Mouse (Mus musculus) forebrain, embryonic 10.5 days (tissue): Measurements from ENCODE around the gene Cd80. TPM values are rescaled to one million over a fixed set of nuclear protein-coding genes. Genes with fewer than 3 reads are reported as not detected.

Source experiments
- DNase-seq: peaks from one replicate; pipeline ENCODE4 v3.0.0-alpha.2; 2017; ENCODE audit warnings: low spot score; ENCODE audit errors: extremely low spot score
- H3K27ac ChIP-seq: fragments of 300-500 bp; sonication (generic); 2 replicates; pipeline ENCODE4 v1.5.1; 2016; ENCODE audit warnings: mild to moderate bottlenecking
- H3K27me3 ChIP-seq: fragments of 300-500 bp; sonication (generic); 2 replicates; pipeline ENCODE4 v1.6.1; 2016; ENCODE audit warnings: mild to moderate bottlenecking; ENCODE audit not compliant: poor library complexity, severe bottlenecking
- H3K36me3 ChIP-seq: fragments of 300-500 bp; sonication (generic); replicated peaks from 2 replicates; pipeline ENCODE4 v1.6.1; 2016; ENCODE audit warnings: mild to moderate bottlenecking, moderate library complexity
- H3K4me1 ChIP-seq: fragments of 300-500 bp; sonication (generic); 2 replicates; pipeline ENCODE4 v1.6.1; 2016
- H3K4me3 ChIP-seq: fragments of 300-500 bp; sonication (generic); 2 replicates; pipeline ENCODE4 v1.5.1; 2016; ENCODE audit warnings: mild to moderate bottlenecking, moderate library complexity
- H3K9me3 ChIP-seq: fragments of 300-500 bp; sonication (generic); 2 replicates; pipeline ENCODE4 v1.6.1; 2016; ENCODE audit warnings: mild to moderate bottlenecking, moderate library complexity
- WGBS: fragments of 180-500 bp; shearing (Covaris S2); methylation state at CpG from one replicate; pipeline ENCODE4 v1.1.7; 2016; 5-methylcytosine and 5-hydroxymethylcytosine counted together
- polyA plus RNA-seq: library from polyadenylated mRNA; unstranded; fragments of >200 nt; fragmentation: Nextera tagmentation; extraction: Ambion mirVana; gene quantifications from 2 replicates; pipeline ENCODE4 v1.2.1, GENCODE M21; 2016

The Cd80 gene
- polyA plus RNA-seq, 1 experiment from 2014 or later = 0.61 TPM

DNA sequence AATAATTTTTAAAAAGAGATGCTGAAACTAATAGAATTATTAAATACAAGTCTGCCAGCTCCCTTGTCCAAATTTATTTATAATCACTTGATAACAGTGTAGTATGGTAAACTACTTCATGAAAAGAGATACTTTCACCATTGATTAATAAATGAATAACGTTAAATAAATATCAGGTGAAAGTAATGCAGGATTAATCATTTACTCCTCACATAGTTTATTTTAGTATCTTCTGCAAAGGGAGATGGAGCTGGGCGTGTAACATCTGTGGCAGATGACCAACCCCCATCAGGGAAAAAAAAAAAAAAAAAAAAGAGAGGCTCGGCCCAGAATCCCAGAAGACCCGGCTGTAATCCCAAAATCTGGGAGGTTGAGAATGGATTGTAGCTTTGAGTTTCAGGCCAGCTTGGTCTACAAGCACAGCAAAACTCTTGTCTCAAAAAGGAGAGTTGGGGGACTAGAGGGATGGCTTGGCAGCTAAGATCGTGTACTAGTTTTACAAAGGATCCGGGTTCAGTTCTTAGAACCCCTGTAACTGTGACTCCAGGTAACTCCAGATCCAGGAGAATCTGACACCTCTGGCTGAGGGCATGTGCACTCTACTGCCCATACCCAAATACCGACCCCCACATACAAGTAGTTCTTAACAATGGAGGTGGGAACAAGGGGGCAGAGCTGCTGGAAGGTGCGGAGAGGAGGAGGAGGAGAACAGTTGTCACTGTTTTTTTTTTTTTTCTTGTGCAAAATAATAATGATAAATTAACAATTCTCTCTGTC lies 66.0 kb downstream of the Cd80 start:
- DNase-seq = no peak
- Histone ChIP-seq H3K4me3 (peak overlapping the region; percentile 97), H3K36me3 (peaks cover 51% of the 10 kb centered on the region), H3K27ac (peak overlapping the region; percentile 95; the same call in 1 of the 2 replicates), H3K9me3 (no peaks in the 10 kb centered on the region), H3K4me1 (peaks cover 22% of the 10 kb centered on the region), H3K27me3 (no peaks in the 10 kb centered on the region)
- 43% methylated on average over 8 of the region's 8 CpGs for WGBS

DNA sequence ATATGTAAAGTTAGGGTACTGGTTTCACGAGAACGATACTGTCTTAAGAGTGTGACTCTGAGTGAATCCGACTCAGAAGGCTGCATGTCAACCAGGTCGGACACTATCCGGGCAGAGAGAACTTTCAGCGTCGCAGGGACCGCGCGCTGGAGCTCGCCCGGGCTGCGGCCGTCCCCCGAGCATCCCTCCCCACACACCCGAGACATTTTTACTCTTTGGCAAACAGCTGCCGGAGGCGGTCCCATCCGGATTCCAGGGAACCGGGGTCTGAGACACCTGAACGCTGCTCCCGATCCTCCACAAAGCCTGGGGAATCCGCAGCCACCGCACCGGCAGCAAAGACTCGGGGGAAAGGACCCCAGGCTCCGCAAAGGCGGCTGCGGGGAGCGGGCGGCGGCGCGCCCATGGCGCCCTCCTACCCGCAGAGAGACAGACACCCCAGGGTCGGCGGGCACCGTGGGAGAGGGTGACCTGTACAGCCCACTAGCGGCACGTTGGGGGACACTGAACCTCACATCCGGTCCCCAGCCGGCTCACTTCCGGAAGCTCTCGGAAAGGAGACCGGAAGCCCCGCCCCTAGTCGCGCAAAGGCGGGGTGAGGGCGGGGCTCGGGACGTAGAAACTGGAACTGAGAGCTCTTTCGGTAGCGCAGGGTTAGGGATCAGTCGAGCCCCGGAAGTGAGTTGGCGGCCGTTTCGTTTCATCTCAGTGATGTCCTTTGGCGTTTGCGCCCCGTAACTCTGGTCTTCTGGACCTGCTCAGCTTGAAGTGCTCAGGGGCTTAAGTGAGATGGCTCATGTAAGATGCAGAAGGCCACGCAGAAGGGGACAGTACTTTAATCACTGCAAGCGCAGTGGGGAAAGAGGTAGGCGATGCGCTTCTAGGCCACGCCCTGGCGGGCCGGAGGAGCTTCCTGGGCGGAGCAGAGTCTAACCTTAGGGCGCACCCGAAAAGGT lies 67.0 kb downstream of the Cd80 start, which contains the start of gene Timmdc1:
TSS of gene Timmdc1 (minus strand) at position 535 of the 956 bp plus-strand sequence.
- Histone ChIP-seq H3K27ac (peak within 1 kb of the TSS; percentile 95), H3K9me3 (no peaks in the 10 kb centered on the region), H3K4me1 (peaks cover 22% of the 10 kb centered on the region), H3K27me3 (no peaks in the 10 kb centered on the region), H3K36me3 (peaks cover 51% of the 10 kb centered on the region), H3K4me3 (peak within 1 kb of the TSS; percentile 97)
- WGBS = under 1% methylated on average over 73 of the region's 73 CpGs
- peak; percentile 96 for DNase-seq

DNA sequence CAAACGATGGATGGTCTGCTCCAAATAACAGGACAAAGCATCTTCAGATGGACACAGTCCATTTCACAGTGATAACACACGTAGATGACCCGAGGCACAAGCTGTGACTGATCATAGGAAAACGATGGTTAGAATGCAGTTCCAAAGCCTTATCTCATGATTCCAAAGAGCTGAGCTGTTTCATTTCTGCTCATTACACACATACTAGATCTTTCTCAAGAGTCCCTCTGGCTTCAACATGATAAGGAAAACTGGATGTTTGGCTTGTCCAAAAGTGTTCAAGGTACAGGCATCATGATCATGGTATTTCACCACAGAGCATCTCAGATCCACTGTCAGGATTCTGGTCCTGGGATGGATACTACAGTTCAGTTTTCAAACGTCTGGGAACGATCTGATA lies 70.9 kb downstream of the Cd80 start:
- H3K4me1 ChIP-seq = peaks cover 13% of the 10 kb centered on the region
- no peaks in the 10 kb centered on the region for H3K9me3 ChIP-seq
- H3K4me3 ChIP-seq = no peak overlapping the region
- H3K27me3 ChIP-seq = no peaks in the 10 kb centered on the region
- no peak overlapping the region for H3K27ac ChIP-seq
- DNase-seq = no peak
- peaks cover 72% of the 10 kb centered on the region for H3K36me3 ChIP-seq
- 90% methylated on average over 6 of the region's 6 CpGs for WGBS

DNA sequence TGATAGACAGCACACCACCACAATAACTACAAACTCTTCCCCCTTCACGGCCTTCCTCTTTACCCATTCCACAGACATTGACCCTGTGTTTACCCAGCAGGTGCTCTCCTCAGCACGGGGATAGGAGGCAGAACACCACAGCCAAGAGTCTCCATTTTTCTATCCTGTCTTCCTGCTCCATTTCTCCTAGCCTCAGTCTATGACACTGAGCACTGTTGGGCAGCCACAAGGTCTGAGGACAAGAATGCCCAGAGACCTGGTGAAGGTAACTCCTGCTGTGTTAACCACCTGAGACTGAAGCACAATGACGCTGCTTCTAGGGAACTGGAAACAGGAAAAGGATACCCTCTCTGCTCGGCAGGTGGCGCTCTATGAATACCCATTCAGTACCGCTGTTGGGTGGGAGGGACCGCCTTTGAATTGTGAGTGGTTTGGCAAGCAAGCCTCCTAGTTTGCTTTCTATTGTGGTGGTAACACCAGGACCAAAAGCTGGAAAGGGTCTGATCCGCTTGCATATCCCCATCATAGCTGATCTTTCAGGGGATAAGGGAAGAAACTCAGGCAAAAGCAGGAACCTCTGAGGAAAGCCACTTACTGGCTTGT lies 81.3 kb downstream of the Cd80 start:
- 55% methylated on average over 8 of the region's 8 CpGs for WGBS
- Histone ChIP-seq H3K9me3 (no peaks in the 10 kb centered on the region), H3K27me3 (no peaks in the 10 kb centered on the region), H3K36me3 (peaks cover 100% of the 10 kb centered on the region), H3K4me1 (no peaks in the 10 kb centered on the region), H3K4me3 (no peak overlapping the region), H3K27ac (no peak overlapping the region)
- DNase-seq = peak; percentile 49

DNA sequence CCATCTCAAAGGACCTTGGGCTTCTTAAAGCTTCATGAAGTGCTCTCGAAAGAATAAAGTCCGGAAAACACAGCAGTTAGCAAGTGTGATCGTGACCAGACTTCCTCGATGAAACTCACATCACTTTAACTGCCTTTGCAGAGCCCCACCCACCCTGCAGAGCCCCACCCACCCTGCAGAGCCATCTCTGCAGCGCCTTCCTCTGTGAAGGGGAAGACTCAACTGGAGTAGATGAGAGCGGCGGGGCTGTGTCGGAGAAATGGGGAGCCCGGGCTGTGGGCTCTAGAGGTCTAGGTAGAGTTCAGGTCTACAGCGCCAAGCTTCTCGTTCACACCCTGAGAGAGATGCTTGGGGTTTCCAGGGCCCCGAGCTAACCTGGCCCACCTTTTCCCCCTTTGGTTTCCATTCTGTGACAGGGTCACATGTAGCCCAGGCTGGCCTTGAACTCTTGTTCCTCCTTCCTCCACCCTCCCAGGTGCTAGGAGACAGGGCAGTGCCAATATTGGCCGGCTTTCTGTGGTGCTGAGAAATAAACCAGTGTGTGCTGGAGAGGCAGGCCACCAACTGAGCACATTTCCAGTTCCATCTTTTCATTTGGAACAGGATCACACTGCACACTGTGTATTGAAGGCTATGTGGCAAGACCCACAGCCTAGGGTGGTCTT lies 83.5 kb downstream of the Cd80 start:
- DNase-seq = no peak
- Histone ChIP-seq H3K9me3 (no peaks in the 10 kb centered on the region), H3K27ac (no peak overlapping the region), H3K4me3 (no peak overlapping the region), H3K27me3 (no peaks in the 10 kb centered on the region), H3K4me1 (no peaks in the 10 kb centered on the region), H3K36me3 (peaks cover 100% of the 10 kb centered on the region)
- 91% methylated on average over 13 of the region's 13 CpGs for WGBS

Other genes with a start within 250 kb of the Cd80 start
- gene Nr1i2, start 160.7 kb upstream of the Cd80 start, polyA plus RNA-seq = not detected in 2 replicates
- 0.31 and 0.36 TPM in 2 replicates for gene Maats1, start 113.4 kb upstream of the Cd80 start, polyA plus RNA-seq
- 134 TPM in 2 replicates for gene Cox17, start 108.6 kb upstream of the Cd80 start, polyA plus RNA-seq
- not detected in 2 replicates for gene Gm21987, start 108.5 kb upstream of the Cd80 start, polyA plus RNA-seq
- gene Popdc2, start 93.4 kb upstream of the Cd80 start, polyA plus RNA-seq = 0.63 and 0.73 TPM in 2 replicates
- not detected in 2 replicates for gene Pla1a, start 22.4 kb upstream of the Cd80 start, polyA plus RNA-seq
- gene Adprh, start 2.9 kb upstream of the Cd80 start, polyA plus RNA-seq = 149 and 153 TPM in 2 replicates
- gene Timmdc1, start 67.1 kb downstream of the Cd80 start, polyA plus RNA-seq = 33.1 and 36.7 TPM in 2 replicates
- 69.8 and 72.2 TPM in 2 replicates for gene Poglut1, start 94.7 kb downstream of the Cd80 start, polyA plus RNA-seq
- 75.5 and 86.3 TPM in 2 replicates for gene Tmem39a, start 103.1 kb downstream of the Cd80 start, polyA plus RNA-seq